Mouse (Mus musculus) heart, embryonic 11.5 days (tissue): ENCODE results near the gene Pgam2. TPM values are rescaled to one million over a fixed set of nuclear protein-coding genes. Genes with fewer than 3 reads are reported as not detected.

ENCODE experiments used
- ATAC-seq: fragments of 200-750 bp; cut with Nextera tagmentation; replicated peaks from 2 replicates; pipeline ENCODE4 v1.8.0; 2017; ENCODE audit warnings: moderate library complexity; ENCODE audit not compliant: insufficient number of reproducible peaks, low FRiP score, low TSS enrichment
- H3K27ac ChIP-seq: fragments of 300-500 bp; sonication (generic); 2 replicates; pipeline ENCODE4 v1.5.1; 2014; ENCODE audit warnings: mild to moderate bottlenecking, low read depth, low read length
- H3K27me3 ChIP-seq: fragments of 300-500 bp; sonication (generic); 2 replicates; pipeline ENCODE4 v1.6.1; 2014; ENCODE audit warnings: mild to moderate bottlenecking, low read length, mixed read lengths; ENCODE audit not compliant: control insufficient read depth, insufficient read depth
- H3K36me3 ChIP-seq: fragments of 300-500 bp; sonication (generic); 2 replicates; pipeline ENCODE4 v1.6.1; 2014; ENCODE audit warnings: mild to moderate bottlenecking, low read length, moderate library complexity, mixed read lengths; ENCODE audit not compliant: control insufficient read depth, insufficient read depth
- H3K4me1 ChIP-seq: fragments of 300-500 bp; sonication (generic); 2 replicates; pipeline ENCODE4 v1.6.1; 2014; ENCODE audit warnings: low read length; ENCODE audit not compliant: control insufficient read depth, insufficient read depth
- H3K4me2 ChIP-seq: fragments of 300-500 bp; sonication (generic); 2 replicates; pipeline ENCODE4 v1.6.1; 2014; ENCODE audit warnings: mild to moderate bottlenecking, moderate library complexity
- H3K4me3 ChIP-seq: fragments of 300-500 bp; sonication (generic); 2 replicates; pipeline ENCODE4 v1.5.1; 2014; ENCODE audit warnings: low read depth, low read length
- H3K9ac ChIP-seq: fragments of 300-500 bp; sonication (generic); 2 replicates; pipeline ENCODE4 v1.6.1; 2014; ENCODE audit warnings: mild to moderate bottlenecking, low read depth, low read length, moderate library complexity
- H3K9me3 ChIP-seq: fragments of 300-500 bp; sonication (generic); replicated peaks from 2 replicates; pipeline ENCODE4 v1.6.1; 2016; ENCODE audit warnings: low read length; ENCODE audit not compliant: control insufficient read depth
- whole genome bisulfite sequencing: fragments of 180-500 bp; shearing (Covaris S2); extraction: QIAGEN DNeasy Blood & Tissue Kit; methylation state at CpG from one replicate; pipeline ENCODE4 v1.1.7; 2014; ENCODE audit not compliant: insufficient replicate concordance; 5-methylcytosine and 5-hydroxymethylcytosine counted together
- polyA plus RNA-seq: library from polyadenylated mRNA; unstranded; fragments of >200 nt; fragmentation: Nextera tagmentation; extraction: Ambion mirVana; gene quantifications from 2 replicates; pipeline ENCODE4 v1.2.1, GENCODE M21; 2014

The Pgam2 gene
- polyA plus RNA-seq, 1 experiment from 2014 or later, result 761 TPM

DNA sequence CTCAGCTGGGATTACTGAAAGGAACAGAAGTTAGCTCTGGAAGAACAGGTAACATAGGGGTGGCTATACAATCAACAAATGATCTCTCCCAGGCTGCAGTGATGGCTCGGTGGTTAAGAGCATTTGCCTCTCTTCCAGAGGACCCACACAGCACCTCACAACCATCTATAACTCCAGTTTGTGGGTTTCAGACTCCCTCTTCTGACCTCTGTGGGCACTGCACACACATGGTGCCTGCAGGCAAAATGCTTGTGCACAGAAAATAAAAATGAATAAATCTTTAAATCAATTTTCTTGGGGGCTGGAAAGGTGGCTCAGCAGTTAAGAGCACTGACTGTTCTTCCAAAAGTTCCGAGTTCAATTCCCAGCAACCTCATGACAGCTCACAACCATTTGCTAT lies 25.1 kb downstream of the Pgam2 start:
- no peak overlapping the region for H3K4me3 ChIP-seq
- no peaks in the 10 kb centered on the region for H3K9me3 ChIP-seq
- H3K4me2 ChIP-seq, result no peak overlapping the region
- no peaks in the 10 kb centered on the region for H3K27me3 ChIP-seq
- ATAC-seq, result no peak
- peaks cover 2% of the 10 kb centered on the region; the same call in 1 of the 2 replicates for H3K4me1 ChIP-seq
- 67% methylated on average over 2 of the region's 2 CpGs for WGBS
- no peaks in the 10 kb centered on the region for H3K36me3 ChIP-seq
- H3K9ac ChIP-seq, result no peak overlapping the region
- no peak overlapping the region for H3K27ac ChIP-seq

DNA sequence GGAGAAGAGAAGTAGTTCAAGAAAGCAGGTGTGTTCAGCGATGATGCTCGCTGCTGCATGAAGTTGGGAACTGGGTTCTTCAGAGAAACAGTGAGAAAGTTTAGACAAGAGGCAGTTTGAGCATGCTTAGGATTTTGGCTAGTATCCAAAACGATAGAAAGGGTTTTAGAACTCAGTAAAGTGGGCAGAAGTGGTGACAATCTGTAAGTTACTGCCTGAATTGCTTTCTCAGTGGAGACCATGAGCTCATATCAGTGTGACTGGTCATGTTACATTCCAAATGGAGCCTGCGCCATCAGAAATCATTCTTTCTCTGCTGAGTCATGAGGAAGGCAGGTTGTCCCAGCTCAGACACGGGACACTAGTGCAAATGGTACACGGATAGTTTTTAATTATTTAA lies 37.5 kb downstream of the Pgam2 start:
- 85% methylated on average over 6 of the region's 6 CpGs for WGBS

GRCm38 (mm10) chr11:5762633-5762982 lies 40.9 kb downstream of the Pgam2 start:
- Histone ChIP-seq H3K4me3 (peak overlapping the region; percentile 83), H3K4me2 (peak overlapping the region; percentile 88), H3K9me3 (no peaks in the 10 kb centered on the region), H3K36me3 (no peaks in the 10 kb centered on the region; the same call in 1 of the 2 replicates), H3K4me1 (no peaks in the 10 kb centered on the region), H3K27ac (peak overlapping the region; percentile 97), H3K27me3 (no peaks in the 10 kb centered on the region), H3K9ac (peak overlapping the region; percentile 97; the same call in 1 of the 2 replicates)
- 16% methylated on average over 6 of the region's 6 CpGs for WGBS
- ATAC-seq, result no peak

More for the DNA sequence above, 37.5 kb downstream of the Pgam2 start:
- Histone ChIP-seq H3K9ac (no peak overlapping the region), H3K4me2 (no peak overlapping the region), H3K4me1 (no peaks in the 10 kb centered on the region), H3K27me3 (no peaks in the 10 kb centered on the region), H3K9me3 (no peaks in the 10 kb centered on the region), H3K36me3 (peaks cover 10% of the 10 kb centered on the region), H3K4me3 (no peak overlapping the region), H3K27ac (no peak overlapping the region)
- ATAC-seq, result no peak

GRCm38 (mm10) chr11:5761820-5762632 lies 41.5 kb downstream of the Pgam2 start, which contains the start of gene Urgcp:
TSS of gene Urgcp (minus strand) at chr11:5762376.
- peak within 1 kb of the TSS; percentile 97 for H3K9ac ChIP-seq
- WGBS, result under 1% methylated on average over 68 of the region's 68 CpGs
- no peaks in the 10 kb centered on the region for H3K27me3 ChIP-seq
- peak within 1 kb of the TSS; percentile 97 for H3K27ac ChIP-seq
- H3K9me3 ChIP-seq, result no peaks in the 10 kb centered on the region
- peak within 1 kb of the TSS; percentile 88 for H3K4me2 ChIP-seq
- no peaks in the 10 kb centered on the region; the same call in none of the 2 replicates for H3K36me3 ChIP-seq
- H3K4me1 ChIP-seq, result no peaks in the 10 kb centered on the region
- ATAC-seq, result peak; percentile 99
- peak within 1 kb of the TSS; percentile 83 for H3K4me3 ChIP-seq

DNA sequence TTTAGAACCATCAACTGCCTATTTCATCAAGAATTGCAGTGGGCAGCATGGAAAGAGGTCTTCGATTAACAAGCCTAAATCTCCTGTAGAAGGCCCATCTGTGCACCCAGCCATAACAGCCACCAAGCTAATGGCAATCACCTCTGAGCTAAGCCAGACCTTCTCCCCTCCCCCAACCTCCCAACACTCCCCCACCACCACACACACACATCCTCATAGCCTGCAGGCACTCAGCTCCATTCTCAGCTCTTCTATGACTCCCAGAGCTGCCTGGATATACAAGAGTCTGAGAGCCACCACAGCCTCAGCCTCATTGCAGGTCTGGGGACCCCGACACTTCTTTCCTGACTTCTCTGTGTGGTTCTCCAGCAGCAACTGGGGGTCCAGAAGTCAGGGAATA lies 49.8 kb downstream of the Pgam2 start:
- 71% methylated on average over 2 of the region's 2 CpGs for WGBS
- Histone ChIP-seq H3K27ac (0 out of 2 replicates have a peak overlapping the region, but pooled peaks have one; percentile 15), H3K4me1 (no peaks in the 10 kb centered on the region), H3K9ac (no peak overlapping the region), H3K4me2 (no peak overlapping the region), H3K27me3 (no peaks in the 10 kb centered on the region), H3K9me3 (no peaks in the 10 kb centered on the region; the same call in 1 of the 2 replicates), H3K36me3 (no peaks in the 10 kb centered on the region; the same call in 1 of the 2 replicates), H3K4me3 (no peak overlapping the region)
- no peak for ATAC-seq

Other genes starting within 250 kb of the Pgam2 start
- gene Ankrd36, start 234.0 kb downstream of the Pgam2 start, polyA plus RNA-seq, result 0.96 TPM in 1 of 2 replicates, not detected in the other
- 174 and 184 TPM in 2 replicates for gene Mrps24, start 88.1 kb downstream of the Pgam2 start, polyA plus RNA-seq
- 14.2 and 18.7 TPM in 2 replicates for gene Urgcp, start 41.4 kb downstream of the Pgam2 start, polyA plus RNA-seq
- gene Dbnl, start 15.2 kb downstream of the Pgam2 start, polyA plus RNA-seq, result 88.3 and 90.3 TPM in 2 replicates
- gene Polm, start 34.3 kb upstream of the Pgam2 start, polyA plus RNA-seq, result 5.1 and 5.7 TPM in 2 replicates
- 21.4 and 27.7 TPM in 2 replicates for gene Aebp1, start 58.2 kb upstream of the Pgam2 start, polyA plus RNA-seq
- gene Pold2, start 74.6 kb upstream of the Pgam2 start, polyA plus RNA-seq, result 86.8 and 95.2 TPM in 2 replicates
- 7,501 and 8,192 TPM in 2 replicates for gene Myl7, start 95.0 kb upstream of the Pgam2 start, polyA plus RNA-seq
- gene Gck, start 146.3 kb upstream of the Pgam2 start, polyA plus RNA-seq, result 2.0 and 2.6 TPM in 2 replicates
- gene Ykt6, start 152.0 kb upstream of the Pgam2 start, polyA plus RNA-seq, result 19.3 and 25.4 TPM in 2 replicates